ENCODE assay signal across 8 mouse cellular contexts in genomic region chr3:130945861-130946449, GRCm38 (mm10).
A peak's percentile ranks its signal among the peaks of the same experiment; 100 is the strongest.
DNase-seq lines count a peak whose midpoint lies in the region; ATAC-seq and TF ChIP-seq lines count a peak whose summit lies in the region.

No protein-coding gene starts in this region.

- no peaks in the 10 kb centered on the region for H3K36me3 ChIP-seq in ES-Bruce4 (ENCODE audit: control insufficient read depth, insufficient read depth, low read length, poor library complexity, severe bottlenecking)
- H3K36me3 ChIP-seq in embryonic facial prominence, embryonic 13.5 days: no peaks in the 10 kb centered on the region

- H3K4me3 ChIP-seq in ES-Bruce4 (ENCODE audit: low read depth, low read length): peak overlapping the region; percentile 12
- peak overlapping the region; percentile 34 for H3K4me3 ChIP-seq in embryonic facial prominence, embryonic 13.5 days

- peak; percentile 69 for DNase-seq in adrenal gland, postnatal 14 days
- DNase-seq in heart, postnatal 36 days: peak; percentile 26 to 34
- peak; percentile 49 to 60 for DNase-seq in layer of hippocampus, postnatal 10 days (ENCODE audit: low spot score in 2 of 2)
- DNase-seq in lung, postnatal 25 days (ENCODE audit: low spot score): peak; percentile 4
- peak; percentile 56 for DNase-seq in right cerebral cortex, postnatal 4 days

- intact Hi-C loops in heart, postnatal 36 days (cut with DNase I): no loop called here

- H3K9me3 ChIP-seq in ES-Bruce4 (replicated peaks; ENCODE audit: control insufficient read depth, insufficient read depth, low read length, poor library complexity, severe bottlenecking): no peaks in the 10 kb centered on the region
- H3K9me3 ChIP-seq in embryonic facial prominence, embryonic 13.5 days: no peaks in the 10 kb centered on the region

- no peak for TF ChIP-seq POLR2A in ES-Bruce4 (IDR thresholded peaks at IDR 0.05; ENCODE audit: insufficient read depth, low read length)

- TF ChIP-seq CTCF in ES-Bruce4 (IDR thresholded peaks at IDR 0.05; ENCODE audit: low read depth, low read length): no peak

- peak overlapping the region; percentile 30; the same call in 1 of the 2 replicates for H3K9ac ChIP-seq in ES-Bruce4 (ENCODE audit: low read depth, poor library complexity, severe bottlenecking)
- H3K9ac ChIP-seq in embryonic facial prominence, embryonic 13.5 days: peak overlapping the region; percentile 64

- ATAC-seq in embryonic facial prominence, embryonic 13.5 days (ENCODE audit: insufficient number of reproducible peaks, insufficient read depth, low FRiP score, low TSS enrichment, low read depth): 0 out of 2 replicates have a peak, but pooled peaks have one; percentile 56
- no peak for ATAC-seq in erythroblast, adult 5-6 weeks (replicated peaks; ENCODE audit: low FRiP score, poor library complexity, severe bottlenecking)

- no peak for TF ChIP-seq EP300 in ES-Bruce4 (IDR thresholded peaks at IDR 0.05; ENCODE audit: insufficient read depth, low read depth, low read length)

- H3K4me1 ChIP-seq in ES-Bruce4 (ENCODE audit: control insufficient read depth, insufficient read depth, low read length): no peaks in the 10 kb centered on the region
- H3K4me1 ChIP-seq in embryonic facial prominence, embryonic 13.5 days: peaks cover 29% of the 10 kb centered on the region

- H3K27ac ChIP-seq in ES-Bruce4 (ENCODE audit: insufficient read depth, low read length): no peak overlapping the region
- peak overlapping the region; percentile 82 for H3K27ac ChIP-seq in embryonic facial prominence, embryonic 13.5 days

- no peaks in the 10 kb centered on the region for H3K27me3 ChIP-seq in ES-Bruce4 (ENCODE audit: control insufficient read depth, insufficient read depth, low read length, poor library complexity, severe bottlenecking)
- H3K27me3 ChIP-seq in embryonic facial prominence, embryonic 13.5 days: no peaks in the 10 kb centered on the region

- H3K4me2 ChIP-seq in embryonic facial prominence, embryonic 13.5 days: peak overlapping the region; percentile 63

- under 1% methylated on average over 25 of the region's 25 CpGs for WGBS in embryonic facial prominence, embryonic 13.5 days

Comparison
In these comparisons a context has a peak if more than half of its experiments do, and no peak if none do; other contexts are left out.
1. DNase-seq: peak in every context shown above with its lines; median percentile 69 in adrenal gland, postnatal 14 days; 56 in right cerebral cortex, postnatal 4 days; 54 in layer of hippocampus, postnatal 10 days; 30 in heart, postnatal 36 days; 4 in lung, postnatal 25 days.